Mouse (Mus musculus) induced T-regulatory cell, adult 2 months (primary cell): ENCODE measurements around the gene Dach1.
A peak's percentile ranks its signal among the peaks of the same experiment; 100 is the strongest.

Experiments
- DNase-seq: peaks from one replicate; pipeline ENCODE4 v3.0.0-alpha.2; 2012; ENCODE audit warnings: low read depth

Dach1 gene

DNA sequence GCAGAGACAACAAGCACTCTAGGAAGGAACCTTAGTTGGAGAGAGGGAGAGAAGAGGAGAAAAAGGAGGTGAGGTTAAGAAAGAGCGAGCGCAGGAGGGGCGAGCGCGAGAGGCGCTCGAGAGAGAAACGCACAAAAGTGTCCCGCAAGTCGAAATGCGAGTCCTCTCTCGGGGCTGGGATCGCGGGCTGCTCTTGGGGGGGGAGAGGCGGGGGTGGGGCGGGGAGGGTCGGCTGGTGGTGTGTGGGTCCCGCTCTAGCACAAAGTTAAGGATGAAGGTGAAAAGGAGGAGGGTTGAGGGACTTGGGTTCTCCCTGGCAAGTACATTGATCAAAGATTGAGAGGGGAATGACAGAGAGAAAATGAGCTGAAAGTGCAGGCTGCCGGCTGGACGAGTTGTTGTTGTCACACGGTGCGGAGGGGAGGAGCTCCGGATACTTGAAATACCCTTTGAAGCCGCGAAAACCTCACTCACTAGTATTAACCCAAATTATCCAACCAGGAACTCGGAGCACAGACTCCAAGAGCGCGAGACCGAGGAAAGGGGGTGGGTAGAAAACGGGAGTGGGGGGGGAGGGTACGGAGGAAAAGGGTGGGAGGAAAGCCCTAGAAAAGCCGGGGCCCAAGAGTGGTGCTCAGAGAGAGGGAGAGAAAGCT lies at the start of gene Dach1:
Gene Dach1 (minus strand): TSS at position 345 of the 656 bp plus-strand sequence.
- DNase-seq: peak; percentile 1

DNA sequence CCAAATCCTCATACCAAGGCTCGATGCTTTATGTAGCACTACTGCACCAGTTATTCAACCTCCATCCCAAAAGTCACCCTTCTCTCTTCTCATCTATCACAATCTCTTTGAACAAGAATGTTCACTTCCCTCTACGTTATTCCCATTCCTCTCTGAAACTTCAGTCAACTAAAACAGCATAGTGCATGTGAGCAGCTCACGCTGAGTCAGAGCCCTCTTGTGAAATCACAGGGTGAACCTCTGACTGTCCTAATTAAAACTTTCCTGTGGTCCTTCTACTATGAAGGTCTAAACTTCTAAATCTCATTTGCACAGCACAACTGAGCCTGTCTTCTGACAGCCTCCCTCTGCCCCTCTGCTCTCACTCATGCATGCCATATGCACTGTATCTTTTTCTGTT lies 30.5 kb upstream of the Dach1 start:
- DNase-seq: no peak

DNA sequence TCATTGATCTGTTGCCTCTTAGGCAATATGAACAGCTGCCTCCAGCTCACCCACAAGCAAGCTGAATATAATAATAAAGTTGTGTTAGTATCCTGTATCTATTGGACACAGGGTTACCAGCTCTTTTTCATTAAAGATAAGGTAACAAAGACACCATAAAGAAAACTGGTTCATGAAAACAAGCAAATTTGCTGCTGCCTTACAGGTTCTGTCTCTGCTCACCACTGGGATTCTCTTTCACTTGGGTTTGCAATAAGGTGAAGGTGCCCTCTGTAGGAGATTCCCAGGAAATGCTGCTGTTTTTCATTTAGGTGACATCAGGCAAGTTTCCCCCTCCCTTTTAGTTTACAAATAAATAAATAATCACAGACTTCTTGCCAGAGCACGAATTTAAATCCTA lies 12.0 kb upstream of the Dach1 start:
- DNase-seq: no peak

DNA sequence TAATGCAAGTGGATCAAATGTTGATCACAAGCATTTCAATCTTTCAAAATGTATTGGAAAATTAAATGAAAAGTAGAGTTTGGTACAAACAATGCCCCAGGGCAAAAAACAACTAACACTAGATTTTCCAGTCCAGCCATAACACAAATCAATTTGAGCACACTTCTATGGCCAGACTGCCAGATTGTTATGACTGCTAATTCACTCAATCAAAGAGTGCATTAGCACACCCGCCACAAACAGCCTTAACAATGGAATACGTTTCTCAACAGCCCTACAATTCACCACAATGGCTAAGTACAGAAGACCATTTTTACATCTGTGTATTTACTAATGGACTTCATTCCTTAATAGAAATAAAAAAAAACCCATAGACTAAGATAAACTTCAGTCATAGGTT lies 4.3 kb upstream of the Dach1 start:
- DNase-seq: no peak

DNA sequence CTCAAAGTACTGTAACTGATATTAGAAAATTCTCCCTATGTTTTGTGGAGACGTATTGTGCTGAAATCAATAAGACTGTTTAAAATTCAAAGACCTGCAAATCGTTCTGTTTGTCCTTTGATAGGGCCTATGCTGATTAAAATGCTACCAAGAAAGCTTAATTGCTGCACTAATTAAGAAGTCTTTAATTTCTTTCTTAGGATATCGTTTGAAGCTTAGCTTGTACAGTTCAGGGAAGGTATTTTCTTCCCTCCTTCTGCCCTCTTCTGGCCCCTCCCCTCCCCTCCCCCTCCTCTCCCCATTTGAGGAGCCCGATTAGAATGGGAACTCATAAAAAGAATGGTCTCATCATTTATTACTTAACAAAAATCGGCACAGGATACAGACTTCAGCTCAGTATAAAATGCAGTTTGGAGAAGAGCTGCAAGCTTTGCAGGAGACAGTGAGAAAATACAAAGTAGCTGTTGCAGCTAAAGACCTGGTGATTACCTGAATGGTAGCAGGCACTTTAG lies 2.9 kb upstream of the Dach1 start:
- no peak for DNase-seq

DNA sequence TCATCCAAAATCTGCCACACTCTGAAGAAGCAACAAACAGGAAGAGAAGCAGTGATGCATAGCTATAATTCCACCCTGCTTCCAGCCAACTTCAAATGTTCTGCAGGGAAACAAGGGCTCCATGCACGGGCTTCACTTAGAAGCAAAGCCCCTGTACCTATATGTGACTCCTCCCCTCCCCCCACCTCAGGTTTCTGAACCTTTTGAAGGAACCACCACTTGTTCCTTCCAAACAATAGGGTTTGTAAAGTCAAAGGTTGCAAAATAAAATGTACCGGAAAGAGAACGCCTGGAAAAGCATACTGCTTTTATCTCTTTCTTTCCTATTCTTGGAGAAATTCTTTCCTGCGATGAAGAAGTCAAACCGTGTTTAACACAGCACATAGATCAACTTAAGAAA lies 2.3 kb upstream of the Dach1 start:
- DNase-seq: no peak

DNA sequence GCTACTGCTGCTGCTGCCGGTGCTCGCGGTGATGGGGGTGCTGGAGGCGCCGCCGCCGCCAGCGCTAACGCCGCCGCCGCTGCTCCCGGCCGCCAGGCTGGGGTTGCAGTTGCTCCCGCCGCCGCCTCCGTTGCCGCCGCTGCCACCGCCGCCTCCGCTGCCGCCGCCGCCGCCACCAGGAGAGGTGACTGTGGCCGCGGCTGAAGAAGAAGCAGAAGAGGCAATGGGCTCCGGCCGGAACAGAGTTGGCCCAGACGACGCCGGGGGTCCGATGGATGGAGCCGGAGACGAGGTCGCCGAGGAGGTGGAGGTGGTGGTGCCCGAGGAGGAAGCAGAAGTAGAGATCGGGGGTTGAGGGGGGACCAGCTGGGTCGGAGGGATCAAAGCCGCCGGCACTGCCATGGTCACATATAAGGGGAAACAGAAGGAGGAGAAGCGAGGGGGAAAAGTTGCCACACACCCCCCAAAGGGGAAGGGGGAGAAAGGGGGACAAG lies 610 bp downstream of the Dach1 start:
- DNase-seq: no peak

DNA sequence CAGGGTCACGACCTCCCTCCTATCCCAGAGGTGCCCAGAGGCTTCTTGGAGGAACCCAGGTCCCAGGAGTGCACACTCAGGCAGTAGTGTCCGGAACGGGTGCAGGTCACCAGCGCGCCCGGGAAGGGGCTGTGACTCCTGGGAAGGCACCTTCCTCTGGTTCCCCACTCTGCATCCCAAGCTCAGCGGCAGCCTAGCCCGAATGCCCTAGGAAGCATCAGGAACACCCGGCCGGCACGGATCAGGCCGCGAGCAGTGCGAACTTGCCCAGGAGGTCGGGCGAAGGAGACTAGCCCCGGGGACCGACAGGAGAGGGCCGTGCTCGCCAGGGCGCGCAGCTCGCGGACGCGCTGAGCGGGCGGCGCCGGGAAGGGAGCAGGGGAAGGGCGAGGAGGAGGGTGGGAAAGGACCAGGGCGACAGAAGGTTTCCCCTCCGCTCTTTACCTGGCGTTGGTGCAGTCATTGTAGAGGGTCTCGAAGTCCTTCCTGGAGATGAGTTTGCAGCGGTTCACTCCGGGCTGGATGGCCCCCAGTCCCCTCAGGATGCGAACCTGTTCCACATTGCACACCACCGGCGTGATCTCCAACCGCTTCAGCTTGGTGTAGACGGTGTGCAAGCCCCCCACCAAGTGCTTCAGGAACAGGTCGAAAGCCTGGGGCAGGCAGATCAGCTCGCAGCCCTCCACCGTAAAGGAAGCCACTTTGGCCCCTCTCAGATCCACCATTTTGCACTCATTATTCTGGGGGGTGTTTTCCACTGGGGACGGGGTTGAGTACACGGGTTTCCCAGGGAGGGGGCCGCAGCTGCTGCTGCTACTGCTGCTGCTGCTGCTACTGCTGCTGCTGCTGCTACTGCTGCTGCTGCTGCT lies 1.3 kb downstream of the Dach1 start:
- no peak for DNase-seq

DNA sequence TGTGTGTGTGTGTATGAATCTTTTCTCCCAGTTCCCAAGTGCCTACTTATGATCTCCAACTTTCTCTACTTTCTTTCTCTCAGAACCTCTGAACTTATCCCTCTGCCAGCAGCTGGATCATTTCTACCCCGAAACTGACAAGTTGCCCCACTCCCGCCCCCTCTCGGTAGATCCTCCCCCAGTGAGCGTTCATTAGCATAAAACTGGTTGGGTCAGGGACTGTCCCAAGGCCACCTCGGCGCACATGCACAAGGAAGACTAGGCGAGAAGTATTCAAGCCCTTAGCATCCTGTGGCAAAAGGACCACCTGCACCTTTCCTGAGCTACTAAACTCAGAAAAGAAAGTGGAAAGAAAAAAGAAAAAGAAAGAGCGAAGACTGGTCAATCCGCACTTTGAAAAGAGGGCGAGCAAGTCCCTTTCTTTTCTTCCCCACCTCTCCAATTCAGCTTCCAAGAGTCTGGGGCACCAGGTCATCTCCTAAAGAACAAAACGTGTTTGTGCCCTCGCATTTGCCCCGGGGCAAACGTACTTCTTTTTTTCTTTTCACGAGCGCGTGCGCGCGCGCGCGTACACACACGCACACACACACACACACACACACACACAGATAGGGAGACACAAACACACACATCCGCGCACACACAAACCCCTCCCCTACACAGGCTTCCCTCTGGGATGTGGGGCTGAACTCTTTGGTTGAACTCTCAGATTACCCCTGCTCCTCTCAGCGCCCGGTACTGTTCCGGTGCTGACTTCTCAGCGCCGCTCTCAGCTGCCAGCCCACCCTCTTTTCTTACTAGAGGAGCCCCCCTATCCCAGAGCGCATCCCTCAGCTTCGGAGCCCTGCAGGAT lies 2.2 kb downstream of the Dach1 start:
- DNase-seq: no peak

DNA sequence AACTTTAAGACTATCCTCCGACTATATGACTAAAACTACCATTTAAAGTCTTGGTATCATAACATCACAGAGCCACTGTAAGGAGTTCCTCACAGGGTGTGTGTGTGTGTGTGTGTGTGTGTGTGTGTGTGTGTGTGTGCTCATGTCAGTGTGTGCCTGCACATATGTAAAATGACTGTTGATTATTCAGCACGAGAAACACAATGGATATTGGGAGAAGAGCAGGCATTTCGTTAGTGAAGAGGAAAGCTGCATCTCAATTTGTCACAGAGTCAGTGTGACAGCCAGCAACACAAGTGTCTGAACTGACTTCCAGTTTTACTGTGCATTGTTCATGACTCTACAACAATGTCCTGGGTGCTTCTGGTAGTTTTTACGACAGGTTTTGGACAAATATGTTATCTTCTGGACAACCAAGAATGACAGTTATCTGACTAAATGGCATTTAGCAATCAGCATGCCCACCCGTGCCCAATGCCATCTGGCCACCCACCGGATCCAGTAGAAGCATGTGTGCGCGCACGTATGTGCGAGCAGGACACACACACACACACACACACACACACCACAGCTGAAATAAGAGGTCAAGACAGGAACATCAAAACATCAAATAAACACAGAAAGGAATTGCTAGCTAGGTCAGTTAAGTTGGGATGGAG lies 3.1 kb downstream of the Dach1 start:
- DNase-seq: no peak

DNA sequence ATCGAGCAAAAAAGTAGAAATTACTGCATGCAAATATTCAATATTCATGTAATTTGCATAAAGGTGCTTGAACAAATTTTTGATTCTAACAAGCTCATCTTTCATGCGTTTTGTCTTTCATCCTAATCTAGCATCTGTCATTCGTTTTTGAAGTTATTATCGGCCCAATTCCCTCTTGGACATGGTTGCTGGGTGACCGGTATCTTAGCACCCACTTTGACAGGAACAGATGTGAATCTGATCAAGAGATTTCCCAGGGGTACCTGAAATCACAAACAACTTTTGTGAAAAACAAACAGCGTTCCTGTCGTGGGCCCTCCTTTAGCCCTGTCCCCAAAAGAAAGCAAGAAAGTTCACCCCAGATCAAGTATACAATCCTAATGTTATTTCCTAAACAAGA lies 12.8 kb downstream of the Dach1 start:
- DNase-seq: no peak

DNA sequence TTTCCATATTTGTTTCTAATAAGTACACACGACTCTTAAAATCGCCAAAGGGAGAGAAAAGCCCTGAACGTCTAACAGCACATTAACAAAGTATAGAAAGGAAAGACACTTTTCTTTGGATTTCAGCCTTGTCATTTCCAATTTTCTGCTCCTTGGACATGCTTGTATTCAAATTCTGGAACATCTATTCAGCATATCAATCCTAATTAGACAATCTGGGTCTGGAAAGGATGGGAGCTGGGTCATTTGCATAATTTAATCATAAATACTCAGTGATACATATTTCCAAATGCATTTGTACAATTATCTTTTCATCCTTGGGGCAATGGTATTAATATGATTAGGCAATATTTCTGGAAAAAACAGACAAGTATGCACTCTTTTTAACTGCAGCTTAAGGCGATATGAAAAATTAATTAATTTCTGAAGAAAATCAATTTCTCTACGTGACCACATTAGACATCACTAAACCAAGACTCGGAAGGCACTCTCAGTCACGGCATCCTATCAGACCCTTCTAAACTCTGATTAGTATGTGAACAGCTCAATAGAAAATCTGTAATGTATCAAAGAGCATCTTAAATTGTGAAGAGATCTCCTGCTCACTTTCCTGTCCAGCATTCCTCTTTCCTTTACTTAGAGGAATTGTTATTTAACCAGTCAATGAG lies 13.7 kb downstream of the Dach1 start:
- DNase-seq: no peak

DNA sequence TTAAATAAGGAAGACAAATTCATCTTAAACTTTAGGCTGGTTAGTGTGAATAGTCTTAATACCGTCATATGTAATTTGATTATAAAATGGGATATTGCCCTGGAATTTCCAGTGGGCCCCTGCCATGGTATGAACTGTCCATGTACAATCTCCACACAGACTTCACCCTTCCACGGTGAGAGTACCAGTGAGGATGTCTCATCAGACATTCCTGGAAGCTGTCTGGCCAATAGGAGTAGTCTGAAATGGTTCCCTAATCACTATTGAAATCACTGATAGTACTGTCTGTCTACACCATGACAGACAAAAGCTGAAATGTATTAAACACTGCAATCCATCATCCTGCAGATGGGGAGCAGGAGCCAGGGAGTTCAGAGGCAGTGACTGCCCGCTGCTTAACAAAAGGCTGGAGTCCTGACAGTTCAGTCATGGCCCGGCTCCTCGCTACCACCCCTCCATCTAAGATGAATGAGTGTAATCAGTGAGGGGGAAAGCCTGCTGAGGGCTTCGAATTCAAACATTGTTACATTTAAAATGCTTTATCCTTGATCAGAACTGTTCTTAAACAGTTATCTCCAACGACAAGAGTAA lies 14.6 kb downstream of the Dach1 start:
- DNase-seq: no peak

DNA sequence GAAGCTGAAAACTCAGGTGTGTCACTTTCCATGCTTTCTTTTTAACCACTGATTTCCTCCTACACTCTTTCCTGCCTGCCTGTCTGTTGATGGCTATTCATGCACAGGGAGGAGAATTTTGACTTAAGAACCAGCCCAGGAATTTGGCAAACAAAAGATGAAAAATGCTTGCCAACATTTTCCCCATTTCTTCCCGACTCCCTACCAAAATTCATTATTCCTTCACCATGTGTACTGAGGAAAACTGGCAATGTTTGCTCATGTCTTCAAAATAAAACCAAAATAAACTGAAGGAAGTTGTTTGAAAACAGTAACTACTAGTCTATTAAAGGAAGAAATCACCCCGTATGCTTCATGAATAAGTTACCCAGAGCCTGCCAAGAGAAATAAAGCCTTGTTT lies 27.8 kb downstream of the Dach1 start:
- DNase-seq: no peak

DNA sequence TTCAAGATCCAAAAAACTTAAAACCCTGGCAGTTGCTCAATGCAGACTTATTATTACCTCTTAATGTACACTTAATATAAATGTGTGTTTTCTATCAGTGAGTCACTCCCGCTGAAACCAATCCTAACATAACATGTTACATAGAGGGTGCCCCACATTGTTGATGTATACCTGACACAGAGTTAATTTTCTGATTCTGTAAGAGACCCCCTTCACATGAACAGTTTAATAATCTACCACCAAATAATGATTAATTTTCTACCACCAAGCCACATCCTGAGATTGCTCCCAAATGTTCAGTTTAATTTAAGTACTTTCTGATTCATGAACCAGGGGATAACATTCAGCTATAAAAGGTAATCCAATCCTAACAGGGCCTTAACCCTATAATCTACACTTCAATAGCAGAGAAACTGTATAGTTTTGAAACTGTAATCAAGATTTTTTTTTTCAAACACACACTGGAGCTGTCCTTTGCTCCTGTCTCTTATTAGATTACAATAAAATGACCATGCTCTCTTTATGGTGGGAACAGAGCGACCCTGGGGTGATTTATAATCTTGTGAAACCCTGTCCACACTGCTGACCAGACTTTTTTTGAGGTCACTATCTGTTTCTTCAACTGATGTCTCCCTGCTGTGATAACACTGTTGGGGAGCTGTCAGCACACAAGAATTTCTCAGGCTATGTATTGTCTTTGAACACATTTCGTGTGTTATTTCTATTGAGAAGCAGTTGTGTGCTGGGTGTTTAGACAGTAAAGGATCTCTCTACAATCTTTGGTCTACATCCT lies 30.5 kb downstream of the Dach1 start:
- DNase-seq: no peak

DNA sequence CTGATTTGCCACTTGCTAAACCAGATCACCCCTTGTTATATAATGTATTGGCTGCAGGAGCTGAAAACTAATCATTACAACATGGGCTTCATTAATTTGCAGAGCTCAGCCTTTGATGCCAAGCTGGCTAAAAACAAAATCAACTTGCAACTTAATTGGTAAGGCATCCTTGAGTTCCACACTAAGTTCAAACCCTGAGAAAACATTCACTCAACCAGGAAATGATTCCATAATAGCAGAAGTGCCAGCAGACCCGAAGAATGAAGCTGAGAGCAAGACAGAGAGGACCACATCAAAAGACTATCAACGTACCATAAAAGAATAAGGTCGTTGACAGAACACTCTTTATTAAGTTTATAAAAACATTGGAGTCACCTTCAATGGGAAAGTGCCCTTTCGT lies 35.0 kb downstream of the Dach1 start:
- DNase-seq: no peak

DNA sequence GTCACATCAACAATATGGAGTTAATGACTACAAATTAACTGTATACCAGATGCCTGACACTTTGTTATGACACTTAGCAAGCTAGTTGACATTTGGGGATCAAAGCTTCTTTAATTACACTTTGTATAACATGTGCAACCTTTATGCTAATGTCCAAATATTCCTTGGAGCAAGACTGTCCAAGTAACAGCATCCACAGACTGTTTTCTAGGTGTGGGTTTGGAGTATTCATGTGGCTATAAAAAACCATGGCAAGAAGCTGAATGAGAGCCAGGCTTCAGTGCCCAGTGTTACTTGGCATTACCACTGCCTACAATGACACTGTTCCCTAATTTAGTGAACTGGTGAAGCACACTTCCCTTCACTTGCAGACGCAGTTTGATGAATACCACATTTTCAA lies 46.5 kb downstream of the Dach1 start:
- DNase-seq: no peak

DNA sequence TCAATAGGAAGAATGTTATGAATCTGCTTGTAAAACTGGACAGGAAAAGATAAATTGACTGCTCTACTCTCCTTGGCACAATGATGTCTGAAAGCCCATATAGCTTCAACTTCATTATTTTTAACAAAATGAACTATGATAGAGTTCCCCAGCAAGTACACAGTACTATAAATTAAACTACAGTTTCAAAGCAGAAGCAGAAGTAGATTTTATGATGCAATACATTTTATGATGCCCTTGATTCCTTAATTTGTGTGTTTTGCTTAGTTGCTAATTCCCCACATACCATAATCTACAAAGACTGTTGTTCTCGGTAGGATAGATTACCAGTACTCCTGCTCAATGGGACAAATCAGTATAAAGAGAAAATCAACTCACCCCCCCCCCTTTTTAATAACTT lies 52.9 kb downstream of the Dach1 start:
- DNase-seq: no peak

DNA sequence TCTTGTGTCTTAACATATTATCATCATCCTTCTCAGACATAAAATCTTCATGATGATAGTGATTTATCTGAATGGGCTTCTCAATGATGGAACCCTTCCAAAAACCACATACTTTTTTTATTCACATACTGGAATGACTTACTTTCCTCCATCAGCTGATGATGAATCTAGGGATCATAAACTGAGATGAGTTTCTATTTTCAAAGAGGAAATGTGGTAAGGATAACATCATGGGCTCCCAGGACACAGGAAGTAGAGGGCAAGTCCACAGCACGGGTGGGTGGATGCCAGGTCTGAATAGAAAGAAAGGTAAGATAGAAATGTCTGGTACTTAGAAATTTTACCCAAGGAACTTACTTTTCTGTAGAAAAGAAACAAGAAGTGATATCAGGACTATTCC lies 56.5 kb downstream of the Dach1 start:
- no peak for DNase-seq

DNA sequence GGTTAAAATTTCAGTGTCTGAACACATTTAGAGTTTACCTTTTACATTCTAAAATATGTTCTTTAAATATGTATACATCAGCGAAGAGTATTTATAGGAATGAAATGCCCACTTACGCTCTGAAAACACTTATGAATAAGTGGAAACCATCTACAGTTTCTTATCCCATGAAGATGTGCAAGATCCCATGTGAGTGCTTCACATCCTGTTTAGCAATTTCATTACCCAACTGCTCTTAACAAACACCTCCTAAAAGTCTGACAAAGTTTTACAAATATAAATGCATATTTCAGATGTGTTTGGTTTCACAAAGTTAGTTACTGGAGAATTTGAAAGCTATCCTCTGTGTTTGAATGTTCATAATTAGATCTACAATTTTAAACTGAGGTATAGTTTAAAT lies 59.6 kb downstream of the Dach1 start:
- no peak for DNase-seq
